Mouse (Mus musculus) cortical plate, adult 2 months (tissue): ENCODE results near the gene Ltk.

ENCODE experiments used
- CTCF ChIP-seq: fragments of 200-500 bp; IDR thresholded peaks from 2 replicates; pipeline ENCODE4 v1.5.1; 2011; ENCODE audit warnings: mild to moderate bottlenecking, control low read depth, low read length; ENCODE audit not compliant: insufficient read depth; ENCODE audit errors: extremely low read depth
- POLR2A ChIP-seq: fragments of 200-500 bp; IDR thresholded peaks from 2 replicates; pipeline ENCODE4 v1.6.1; 2011; ENCODE audit warnings: mild to moderate bottlenecking, low read length, control low read depth; ENCODE audit not compliant: insufficient read depth; ENCODE audit errors: extremely low read depth

DNA sequence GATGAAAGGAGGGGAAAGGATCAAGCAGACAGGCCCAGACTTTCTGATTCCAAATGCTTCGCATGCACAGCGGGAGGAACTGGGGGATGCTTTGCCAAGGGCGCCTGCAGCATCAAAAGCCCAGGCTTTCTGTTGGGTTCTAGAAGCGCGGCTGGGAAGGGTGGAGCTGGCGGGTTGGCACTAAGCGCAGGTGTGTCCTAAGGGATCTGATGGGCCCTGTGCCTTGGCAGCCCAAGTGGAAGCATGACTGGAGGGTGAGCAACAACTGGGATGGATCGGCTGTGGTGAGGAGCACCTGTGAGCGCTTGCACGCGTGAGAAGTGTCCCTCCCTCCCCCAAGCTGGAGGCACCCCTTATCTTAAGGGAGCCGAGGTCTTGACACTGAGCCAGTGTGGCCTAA, 23.1 kb downstream of the Ltk start:
- TF ChIP-seq CTCF, result no peak
- TF ChIP-seq POLR2A, result no peak
